Mouse (Mus musculus): ENCODE data around the gene Rad1.
"Not testable (repeated sequence)": the region's sequence is repeated elsewhere in the genome, so short reads cannot be mapped to it uniquely, and the experiment has no call there.

Gene Rad1

GRCm38 (mm10) chr15:10515166-10515565 lies 29.3 kb downstream of the Rad1 start:
- ATAC-seq (ENCODE audit: low TSS enrichment) = no peak

GRCm38 (mm10) chr15:10525896-10526295 lies 40.1 kb downstream of the Rad1 start:
- no peak for ATAC-seq (ENCODE audit: low TSS enrichment)

GRCm38 (mm10) chr15:10531352-10531751 lies 45.5 kb downstream of the Rad1 start:
- no peak for ATAC-seq (ENCODE audit: low TSS enrichment)

- not testable (repeated sequence) for ATAC-seq (ENCODE audit: low TSS enrichment)
These were observed 47.5 kb downstream of the Rad1 start for GRCm38 (mm10) chr15:10533361-10533760.

GRCm38 (mm10) chr15:10534591-10534990 lies 48.8 kb downstream of the Rad1 start:
- no peak for ATAC-seq (ENCODE audit: low TSS enrichment)

- no peak for ATAC-seq (ENCODE audit: low TSS enrichment)
These were observed 50.2 kb downstream of the Rad1 start for GRCm38 (mm10) chr15:10535969-10536368.

- ATAC-seq (ENCODE audit: low TSS enrichment) = no peak
These were observed 54.7 kb downstream of the Rad1 start for GRCm38 (mm10) chr15:10540271-10541088.
